Mouse (Mus musculus) lung, postnatal 25 days (tissue): ENCODE results near the gene Gm9045.
"Not testable (repeated sequence)": the region's sequence is repeated elsewhere in the genome, so short reads cannot be mapped to it uniquely, and the experiment has no call there.

Experiments used
- DNase-seq: peaks from one replicate; pipeline ENCODE4 v3.0.0; 2022; ENCODE audit warnings: low spot score

Gene Gm9045

GRCm38 (mm10) chr10:118337731-118338130, at the start of gene Gm9045:
Gm9045 (minus strand) TSS chr10:118337831.
- not testable (repeated sequence) for DNase-seq

- DNase-seq = peak; percentile 79
These were observed 32.8 kb upstream of the Gm9045 start for GRCm38 (mm10) chr10:118370443-118370842.

GRCm38 (mm10) chr10:118369518-118369917, 31.9 kb upstream of the Gm9045 start:
- DNase-seq = no peak

GRCm38 (mm10) chr10:118354005-118354404, 16.4 kb upstream of the Gm9045 start, which contains the start of gene Gm9049:
Gm9049 (minus strand) TSS chr10:118354105.
- DNase-seq = not testable (repeated sequence)

GRCm38 (mm10) chr10:118348579-118348978, 10.9 kb upstream of the Gm9045 start, which contains the start of gene Gm9048:
Gm9048 (minus strand) TSS chr10:118348679.
- not testable (repeated sequence) for DNase-seq

GRCm38 (mm10) chr10:118343155-118343554, 5.5 kb upstream of the Gm9045 start, which contains the start of gene Gm9046:
Gm9046 (minus strand) TSS chr10:118343255.
- not testable (repeated sequence) for DNase-seq

- not testable (repeated sequence) for DNase-seq
These were observed 5.3 kb downstream of the Gm9045 start, which contains the start of gene Gm9044 for GRCm38 (mm10) chr10:118332308-118332707. Gm9044 (minus strand) TSS chr10:118332408.

- not testable (repeated sequence) for DNase-seq
These were observed 10.8 kb downstream of the Gm9045 start, which contains the start of gene Gm9040 for GRCm38 (mm10) chr10:118326869-118327268. Gm9040 (minus strand) TSS chr10:118326969.

- no peak for DNase-seq
These were observed 18.6 kb downstream of the Gm9045 start for GRCm38 (mm10) chr10:118319024-118319423.

GRCm38 (mm10) chr10:118302133-118302532, 35.5 kb downstream of the Gm9045 start:
- not testable (repeated sequence) for DNase-seq

- DNase-seq = no peak
These were observed 42.7 kb downstream of the Gm9045 start, which contains the start of gene Iltifb for GRCm38 (mm10) chr10:118294938-118295337. Iltifb (minus strand) TSS chr10:118295038.
